Mouse (Mus musculus) megakaryocyte-erythroid progenitor cell, adult 5-6 weeks (primary cell): ENCODE results near the gene 1190005I06Rik. TPM values are rescaled to one million over a fixed set of nuclear protein-coding genes. Genes with fewer than 3 reads are reported as not detected.

Source experiments
- ATAC-seq: replicated peaks from 2 replicates; pipeline ENCODE4 v1.8.0; 2016; ENCODE audit warnings: mild to moderate bottlenecking, inconsistent platforms; ENCODE audit not compliant: severe bottlenecking, poor library complexity, low FRiP score, low TSS enrichment
- total RNA-seq, 2 experiments: library from RNA; stranded (forward) in 1 of 2; stranded (reverse) in 1 of 2; fragments of 200-1000, 215-1000 nt in 1 of 2; fragments of >200 nt in 1 of 2; fragmentation: Nextera tagmentation in 1 of 2; gene quantifications; 2 replicates each; pipeline ENCODE4 v1.2.3; 2014 to 2017

1190005I06Rik gene
- total RNA-seq, 2 experiments from 2014 or later = not detected

DNA sequence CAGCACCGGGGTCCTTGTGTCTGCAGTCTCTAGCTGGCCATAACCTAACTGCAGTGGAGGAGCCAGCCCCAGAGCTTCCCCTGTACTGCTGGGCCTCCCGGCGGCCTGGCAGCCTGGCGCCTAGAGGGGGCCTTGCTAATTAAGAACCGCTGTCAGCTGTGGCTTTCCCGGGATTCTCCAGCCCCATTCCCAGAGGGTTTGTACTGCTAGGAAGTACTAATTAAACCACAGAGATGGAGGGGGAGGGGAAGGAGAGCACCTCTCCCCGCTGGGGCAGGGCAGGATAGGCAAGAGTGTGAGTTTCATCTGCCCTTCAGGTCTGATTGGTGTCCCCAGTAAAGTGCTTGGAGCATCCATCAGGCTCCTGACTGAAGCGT lies 84.1 kb downstream of the 1190005I06Rik start:
- no peak for ATAC-seq

DNA sequence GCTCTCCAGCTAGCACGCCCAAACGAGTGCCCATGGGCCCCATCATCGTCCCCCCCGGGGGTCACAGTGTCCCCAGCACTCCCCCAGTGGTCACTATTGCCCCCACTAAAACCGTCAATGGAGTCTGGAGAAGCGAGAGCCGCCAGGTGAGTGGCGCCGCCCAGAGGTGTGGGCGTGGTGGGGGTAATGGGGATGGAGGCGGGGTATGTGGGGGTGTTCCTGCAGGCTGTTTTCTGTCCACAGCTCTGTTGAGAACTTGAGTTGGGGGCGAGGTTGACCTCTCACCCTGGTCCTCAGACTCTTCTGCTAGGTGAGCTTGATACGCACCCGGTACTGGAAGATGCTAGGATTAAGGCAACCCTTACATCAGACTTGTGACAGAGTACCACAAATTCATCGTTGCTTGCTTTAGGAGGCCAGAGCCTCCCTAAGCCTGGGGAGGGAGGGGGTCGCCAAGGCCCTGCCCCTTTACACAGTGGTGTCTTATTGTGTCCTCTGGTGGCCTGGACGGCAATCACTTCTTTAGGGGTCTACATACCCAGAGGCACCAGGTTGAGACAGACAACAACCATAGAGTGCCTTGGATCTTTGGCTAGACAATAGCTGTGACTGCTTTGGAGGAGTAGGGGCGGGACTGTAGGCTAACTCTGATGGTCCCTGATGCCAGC lies 84.6 kb downstream of the 1190005I06Rik start:
- ATAC-seq = no peak

DNA sequence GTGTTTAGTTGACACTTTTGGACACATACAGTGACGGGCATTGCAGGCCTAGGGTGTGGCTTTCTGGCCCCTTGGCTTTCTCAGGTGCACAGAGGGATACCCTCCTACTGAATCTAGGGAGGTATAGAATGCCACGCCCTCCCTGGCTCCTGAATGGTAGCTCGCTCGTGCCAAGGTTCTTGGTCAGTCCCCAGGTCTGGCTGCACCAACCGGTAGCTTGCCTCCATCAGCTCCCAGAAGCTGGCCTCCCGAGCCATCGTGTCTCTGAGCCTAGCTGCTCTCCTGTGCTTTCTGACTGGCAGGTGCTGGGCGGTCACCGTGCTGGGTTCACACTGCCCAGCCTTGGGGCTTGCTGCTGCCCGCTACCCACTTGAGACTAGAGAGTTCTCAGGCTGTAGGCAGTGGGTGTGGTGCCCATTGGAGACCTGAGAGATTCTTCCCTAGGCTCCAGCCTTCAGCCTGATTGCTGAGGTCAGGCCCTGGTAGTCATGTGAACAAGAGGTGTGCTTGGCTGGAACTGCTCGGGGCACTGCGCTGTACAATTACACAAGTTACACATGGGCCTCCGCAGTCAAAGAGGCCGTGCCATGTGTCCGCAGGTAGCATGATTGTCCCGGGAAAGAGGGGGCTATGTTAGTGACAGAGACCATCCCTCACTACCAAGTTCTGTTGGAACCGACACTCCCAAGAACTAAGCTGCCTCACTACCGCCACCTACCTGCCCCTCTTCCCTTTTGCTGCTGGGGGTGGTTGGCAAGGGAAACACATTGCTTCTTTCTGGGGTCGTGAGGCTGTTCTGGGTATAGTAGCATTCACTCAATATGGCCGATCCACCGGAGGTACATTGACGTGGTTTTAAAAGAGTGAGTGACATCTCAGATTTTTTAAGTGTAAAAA lies 85.6 kb downstream of the 1190005I06Rik start:
- no peak for ATAC-seq

DNA sequence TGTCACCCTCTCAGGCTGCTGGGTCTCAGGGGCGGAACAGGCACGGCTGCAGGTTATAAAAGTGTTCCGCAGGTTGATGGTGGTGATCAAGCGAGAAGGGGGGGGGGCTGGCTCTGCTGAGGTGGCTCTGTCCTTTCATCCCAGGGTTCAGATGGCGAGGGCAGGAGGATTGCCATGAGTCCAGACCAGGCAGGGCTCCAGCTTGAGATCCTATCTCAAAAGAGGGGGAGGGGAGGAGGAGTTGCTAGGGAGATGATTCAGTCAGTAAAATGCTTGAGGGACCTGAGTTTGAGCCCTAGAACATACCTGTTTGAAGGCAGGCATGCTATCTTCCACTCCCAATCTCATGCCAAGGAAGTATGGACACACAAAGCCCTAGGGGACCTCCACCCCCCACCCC lies 86.9 kb downstream of the 1190005I06Rik start:
- no peak for ATAC-seq

DNA sequence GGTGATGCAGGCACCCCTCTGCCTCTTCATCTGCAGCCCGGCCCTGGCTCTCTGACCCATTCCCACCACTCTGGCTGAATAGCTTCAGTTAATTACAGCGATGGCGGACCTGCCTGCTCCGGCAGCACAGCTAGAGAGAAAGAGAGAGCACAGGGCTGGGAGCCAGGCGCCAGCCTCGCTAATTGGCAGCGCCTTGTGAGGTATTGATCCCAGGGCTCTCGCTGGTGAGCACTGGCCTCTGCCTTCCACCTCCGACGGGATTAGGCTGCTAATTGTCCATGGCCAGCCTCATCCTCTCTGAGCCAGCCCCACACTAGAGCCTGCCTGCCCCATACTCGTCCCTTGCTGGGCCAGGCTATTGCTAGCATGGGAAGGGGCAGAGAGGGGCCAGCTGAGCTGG lies 87.8 kb downstream of the 1190005I06Rik start:
- ATAC-seq = no peak

Other genes starting within 250 kb of the 1190005I06Rik start
- 76.6 and 99.8 TPM in 2 replicates for gene Gins2, start 58.3 kb downstream of the 1190005I06Rik start, total RNA-seq (2014; fragmentation: Nextera tagmentation)
- 43.8 and 62.0 TPM in 2 replicates for gene Gins2, start 58.3 kb downstream of the 1190005I06Rik start, total RNA-seq (2017)
- gene Gm27021, start 20.4 kb upstream of the 1190005I06Rik start, total RNA-seq (2014; fragmentation: Nextera tagmentation) = not detected in 2 replicates
- not detected in 2 replicates for gene Gm27021, start 20.4 kb upstream of the 1190005I06Rik start, total RNA-seq (2017)
- 1,045 and 1,237 TPM in 2 replicates for gene Cox4i1, start 20.6 kb upstream of the 1190005I06Rik start, total RNA-seq (2014; fragmentation: Nextera tagmentation)
- gene Cox4i1, start 20.6 kb upstream of the 1190005I06Rik start, total RNA-seq (2017) = 386 and 612 TPM in 2 replicates
- 32.8 and 36.5 TPM in 2 replicates for gene Emc8, start 20.9 kb upstream of the 1190005I06Rik start, total RNA-seq (2014; fragmentation: Nextera tagmentation)
- 69.8 and 87.1 TPM in 2 replicates for gene Emc8, start 20.9 kb upstream of the 1190005I06Rik start, total RNA-seq (2017)
- 1.0 and 1.3 TPM in 2 replicates for gene Irf8, start 88.7 kb upstream of the 1190005I06Rik start, total RNA-seq (2014; fragmentation: Nextera tagmentation)
- 3.7 and 6.9 TPM in 2 replicates for gene Irf8, start 88.7 kb upstream of the 1190005I06Rik start, total RNA-seq (2017)